Mouse (Mus musculus) liver, adult 2 months (tissue): ENCODE measurements at regions not wholly inside any gene's neighbourhood (a gene's known extent, or its start where the extent isn't known, plus 50 kb on each side); places are given as distances from the start of the nearest gene placed in this dataset.
A peak's percentile ranks its signal among the peaks of the same experiment; 100 is the strongest.

Source experiments
- DNase-seq: peaks from one replicate; pipeline ENCODE4 v3.0.0-alpha.2; 2011; ENCODE audit warnings: low read depth, low spot score; ENCODE audit errors: extremely low read depth
- H3K27ac ChIP-seq: fragments of 200-500 bp; replicated peaks from 2 replicates; pipeline ENCODE4 v1.5.1; 2012; ENCODE audit warnings: low read depth, mild to moderate bottlenecking, control low read depth, inconsistent platforms, low read length; ENCODE audit not compliant: insufficient read depth
- H3K27me3 ChIP-seq: fragments of 200-500 bp; 2 replicates; pipeline ENCODE4 v1.6.1; 2012; ENCODE audit warnings: mild to moderate bottlenecking, moderate library complexity, low read length, inconsistent platforms; ENCODE audit not compliant: control insufficient read depth, insufficient read depth
- H3K36me3 ChIP-seq: fragments of 200-500 bp; 2 replicates; pipeline ENCODE4 v1.6.1; 2012; ENCODE audit warnings: low read length, inconsistent platforms; ENCODE audit not compliant: control insufficient read depth, insufficient read depth
- H3K4me1 ChIP-seq: fragments of 200-500 bp; 2 replicates; pipeline ENCODE4 v1.6.1; 2011; ENCODE audit warnings: low read length; ENCODE audit not compliant: control insufficient read depth, insufficient read depth
- H3K4me3 ChIP-seq: fragments of 200-500 bp; 2 replicates; pipeline ENCODE4 v1.5.1; 2011; ENCODE audit warnings: low read depth, mild to moderate bottlenecking, control low read depth, low read length, moderate library complexity; ENCODE audit not compliant: insufficient read depth
- H3K79me2 ChIP-seq: fragments of 200-500 bp; 2 replicates; pipeline ENCODE4 v1.6.1; 2012; ENCODE audit warnings: inconsistent platforms, mild to moderate bottlenecking, low read length, moderate library complexity; ENCODE audit not compliant: control insufficient read depth, insufficient read depth
- H3K9ac ChIP-seq: fragments of 200-500 bp; 2 replicates; pipeline ENCODE4 v1.6.1; 2012; ENCODE audit warnings: low read depth, mild to moderate bottlenecking, control low read depth, inconsistent platforms, low read length
- CTCF ChIP-seq: fragments of 200-500 bp; IDR thresholded peaks from 2 replicates; pipeline ENCODE4 v1.5.1; 2011; ENCODE audit warnings: low read depth, low read length, control low read depth
- POLR2A ChIP-seq: fragments of 200-500 bp; IDR thresholded peaks from 2 replicates; pipeline ENCODE4 v1.6.1; 2011; ENCODE audit warnings: low read length, control low read depth; ENCODE audit not compliant: insufficient read depth; ENCODE audit errors: extremely low read depth
- WGBS: fragments of 180-500 bp; shearing (Covaris S2); methylation state at CpG from one replicate; pipeline ENCODE4 v1.1.7; 2018; 5-methylcytosine and 5-hydroxymethylcytosine counted together

- 90% methylated on average over 6 of the region's 6 CpGs for WGBS
- Histone ChIP-seq H3K4me3 (no peak overlapping the region), H3K27ac (no peak overlapping the region), H3K36me3 (no peaks in the 10 kb centered on the region), H3K4me1 (no peaks in the 10 kb centered on the region), H3K9ac (no peak overlapping the region), H3K79me2 (no peaks in the 10 kb centered on the region), H3K27me3 (no peaks in the 10 kb centered on the region)
- no peak for TF ChIP-seq CTCF
- no peak for TF ChIP-seq POLR2A
- no peak for DNase-seq
Measured at GRCm38 (mm10) chr4:12491306-12491705, 319.5 kb upstream of the Fam92a start.

GRCm38 (mm10) chr4:12490066-12490465, 318.3 kb upstream of the Fam92a start:
- Histone ChIP-seq H3K4me3 (no peak overlapping the region), H3K27ac (no peak overlapping the region), H3K9ac (no peak overlapping the region), H3K79me2 (no peaks in the 10 kb centered on the region), H3K27me3 (no peaks in the 10 kb centered on the region), H3K36me3 (no peaks in the 10 kb centered on the region), H3K4me1 (no peaks in the 10 kb centered on the region)
- no peak for DNase-seq
- TF ChIP-seq POLR2A (no peak), CTCF (no peak)
- 58% methylated on average over 3 of the region's 3 CpGs for WGBS

- no peak overlapping the region for H3K9ac ChIP-seq
- no peak overlapping the region for H3K4me3 ChIP-seq
- H3K27me3 ChIP-seq, result no peaks in the 10 kb centered on the region
- DNase-seq, result no peak
- no peaks in the 10 kb centered on the region for H3K4me1 ChIP-seq
- no peaks in the 10 kb centered on the region for H3K36me3 ChIP-seq
- H3K27ac ChIP-seq, result no peak overlapping the region
- WGBS, result 73% methylated on average over 6 of the region's 6 CpGs
- H3K79me2 ChIP-seq, result no peaks in the 10 kb centered on the region
- TF ChIP-seq POLR2A, result no peak
- TF ChIP-seq CTCF, result no peak
Measured at GRCm38 (mm10) chr4:12489358-12489757, 317.5 kb upstream of the Fam92a start.

DNA sequence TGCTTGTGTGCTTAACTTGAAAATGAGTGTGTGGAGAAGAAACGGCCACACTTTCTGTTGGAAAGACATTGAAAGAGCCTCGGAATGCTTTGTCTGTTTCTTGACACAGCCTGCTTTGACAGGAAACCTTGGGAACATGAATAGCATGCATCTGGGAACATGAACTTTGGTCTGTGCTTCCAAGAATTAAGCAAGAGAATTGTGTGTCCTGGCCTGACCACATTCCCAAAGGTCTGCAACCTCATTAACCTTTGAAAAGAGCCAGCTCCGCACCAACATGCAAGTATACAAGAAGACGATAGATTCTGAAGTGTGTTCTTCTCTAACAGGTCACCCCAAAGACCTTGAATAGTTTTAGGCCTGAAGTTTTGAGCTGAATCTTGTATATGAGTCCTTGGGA, 309.7 kb upstream of the Fam92a start:
- TF ChIP-seq CTCF (no peak), POLR2A (no peak)
- WGBS, result 58% methylated on average over 4 of the region's 4 CpGs
- peak; percentile 76 for DNase-seq
- H3K9ac ChIP-seq, result no peak overlapping the region
- no peaks in the 10 kb centered on the region for H3K27me3 ChIP-seq
- no peaks in the 10 kb centered on the region for H3K36me3 ChIP-seq
- 0 out of 2 replicates have a peak, but pooled peaks cover 2% of the 10 kb centered on the region for H3K4me1 ChIP-seq
- H3K27ac ChIP-seq, result no peak overlapping the region
- no peaks in the 10 kb centered on the region for H3K79me2 ChIP-seq
- no peak overlapping the region for H3K4me3 ChIP-seq

DNA sequence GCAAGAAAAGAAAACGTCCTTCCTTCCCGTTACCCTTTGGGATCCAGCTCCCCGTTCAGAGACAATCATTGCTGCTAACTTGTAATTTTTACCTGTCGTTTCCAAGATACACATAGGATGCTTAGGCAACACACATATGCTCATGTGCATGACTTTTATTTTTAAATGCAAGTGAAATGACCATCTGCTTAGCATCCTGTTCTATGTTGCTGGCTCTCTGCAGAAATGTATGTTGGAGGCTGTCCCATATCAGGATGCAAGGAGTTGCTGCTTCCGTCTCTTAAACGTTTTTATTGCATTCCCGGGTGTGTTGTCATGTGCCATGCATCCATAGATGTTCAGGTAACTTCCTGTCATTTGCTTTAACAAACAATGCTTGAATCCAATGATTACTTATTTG, 304.9 kb upstream of the Fam92a start:
- no peaks in the 10 kb centered on the region for H3K27me3 ChIP-seq
- H3K79me2 ChIP-seq, result no peaks in the 10 kb centered on the region
- no peak for DNase-seq
- WGBS, result 83% methylated on average over 7 of the region's 7 CpGs
- H3K27ac ChIP-seq, result no peak overlapping the region
- H3K9ac ChIP-seq, result no peak overlapping the region
- no peak for TF ChIP-seq CTCF
- no peak for TF ChIP-seq POLR2A
- H3K36me3 ChIP-seq, result no peaks in the 10 kb centered on the region
- no peak overlapping the region for H3K4me3 ChIP-seq
- H3K4me1 ChIP-seq, result 0 out of 2 replicates have a peak, but pooled peaks cover 2% of the 10 kb centered on the region

DNA sequence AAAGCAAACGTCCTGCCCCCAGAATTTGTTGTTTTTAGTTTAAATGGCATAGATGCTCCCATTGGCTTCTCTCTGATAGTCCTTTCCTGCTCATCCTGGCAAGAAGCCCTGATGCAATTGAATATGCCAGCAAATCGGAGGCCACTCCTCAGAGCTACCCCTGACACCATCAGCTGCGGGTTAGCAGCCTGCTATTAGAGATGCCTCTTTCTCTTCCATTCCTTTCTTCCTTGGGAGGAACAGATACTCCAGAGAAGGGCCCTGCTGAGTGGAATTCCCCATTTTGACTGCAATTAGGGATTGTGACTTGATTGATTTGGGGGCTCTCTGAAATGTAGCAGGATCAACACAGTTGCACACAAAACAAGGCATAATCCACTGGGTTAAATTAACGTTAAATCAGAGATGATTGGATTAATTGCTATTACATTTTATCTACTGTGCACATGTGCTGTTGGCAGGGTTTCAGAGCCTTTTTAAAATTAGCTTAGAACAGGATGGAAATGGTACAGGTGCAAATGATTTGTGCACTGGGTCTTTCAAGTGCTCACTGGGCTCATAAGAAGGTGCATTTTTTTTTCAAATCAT, 303.3 kb upstream of the Fam92a start:
- no peak overlapping the region for H3K4me3 ChIP-seq

More for the DNA sequence above, 303.3 kb upstream of the Fam92a start:
- Histone ChIP-seq H3K4me1 (no peaks in the 10 kb centered on the region), H3K9ac (no peak overlapping the region), H3K79me2 (no peaks in the 10 kb centered on the region), H3K27me3 (no peaks in the 10 kb centered on the region), H3K27ac (no peak overlapping the region), H3K36me3 (no peaks in the 10 kb centered on the region)
- 50% methylated on average over 4 of the region's 4 CpGs for WGBS
- no peak for DNase-seq
- TF ChIP-seq CTCF (no peak), POLR2A (no peak)
